Mouse (Mus musculus): ENCODE results near the gene Katnb1. TPM values are rescaled to one million over a fixed set of nuclear protein-coding genes. Genes with fewer than 3 reads are reported as not detected.

Katnb1 gene
- total RNA-seq, 1 experiment from 2014 or later = 12.6 TPM

DNA sequence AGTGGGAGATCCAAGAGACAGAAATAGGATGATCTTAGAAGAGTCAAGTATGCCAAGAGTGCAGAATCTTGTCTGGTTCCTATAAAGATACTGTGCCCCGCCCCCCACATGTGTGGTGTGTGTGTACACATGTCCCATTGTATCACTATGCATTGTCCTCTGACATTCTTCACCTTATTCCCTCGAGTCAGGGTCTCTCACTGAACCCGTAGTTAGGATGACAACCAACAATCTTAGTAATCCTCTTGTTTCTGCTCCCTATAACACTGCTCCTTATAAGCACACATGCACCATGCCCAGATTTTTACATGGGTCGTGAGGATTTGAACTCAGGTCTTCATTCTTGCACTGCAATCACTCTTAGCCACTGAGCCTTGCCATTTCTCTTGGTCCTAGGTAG lies 1.7 kb upstream of the Katnb1 start:
- no peak for ATAC-seq (replicated peaks; ENCODE audit: insufficient number of reproducible peaks, low FRiP score, low TSS enrichment, poor library complexity, severe bottlenecking)

DNA sequence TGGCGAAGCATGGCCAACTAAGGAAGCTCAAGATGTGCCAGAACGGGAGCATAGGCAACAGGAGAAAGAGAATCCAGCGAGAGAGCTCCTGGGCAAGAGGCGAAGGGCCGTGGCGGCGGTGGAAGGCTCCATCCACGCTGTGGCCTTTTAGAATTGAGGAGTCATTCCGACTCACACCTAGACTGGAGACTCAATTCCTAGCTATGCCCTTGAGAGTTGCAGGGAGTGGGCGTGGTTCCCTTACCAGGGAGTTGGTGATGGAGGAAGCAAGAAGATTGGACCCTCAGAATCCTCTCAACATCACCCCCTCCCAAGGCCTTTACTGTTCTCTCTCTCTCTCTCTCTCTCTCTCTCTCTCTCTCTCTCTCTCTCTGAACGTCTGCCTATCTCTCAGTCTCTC lies 664 bp downstream of the Katnb1 start:
- ATAC-seq (replicated peaks; ENCODE audit: insufficient number of reproducible peaks, low FRiP score, low TSS enrichment, poor library complexity, severe bottlenecking) = no peak

DNA sequence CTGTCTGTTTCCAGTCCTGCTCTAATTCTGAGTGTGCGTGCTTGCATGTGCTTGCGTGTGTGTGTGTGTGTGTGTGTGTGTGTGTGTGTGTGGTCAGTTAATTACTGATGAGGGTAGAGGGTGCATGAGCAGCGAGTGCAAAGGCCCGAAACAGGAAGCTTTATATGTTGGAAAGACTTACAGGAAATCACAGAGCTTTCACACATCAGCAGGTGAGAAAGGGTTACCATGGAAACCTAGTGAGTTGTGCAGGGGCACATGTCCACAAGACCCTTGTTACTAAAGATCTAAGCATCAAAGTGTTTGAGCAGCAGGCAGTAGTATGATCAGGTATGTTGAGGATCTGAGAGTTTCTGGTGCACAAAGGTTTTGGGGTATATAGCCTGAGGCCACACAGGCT lies 3.3 kb downstream of the Katnb1 start:
- ATAC-seq (replicated peaks; ENCODE audit: insufficient number of reproducible peaks, low FRiP score, low TSS enrichment, poor library complexity, severe bottlenecking) = no peak

- no peak for ATAC-seq (replicated peaks; ENCODE audit: insufficient number of reproducible peaks, low FRiP score, low TSS enrichment, poor library complexity, severe bottlenecking)
These were observed 3.9 kb downstream of the Katnb1 start for GRCm38 (mm10) chr8:95084744-95085431.

- ATAC-seq (replicated peaks; ENCODE audit: insufficient number of reproducible peaks, low FRiP score, low TSS enrichment, poor library complexity, severe bottlenecking) = no peak
These were observed 4.6 kb downstream of the Katnb1 start for GRCm38 (mm10) chr8:95085432-95086141.

DNA sequence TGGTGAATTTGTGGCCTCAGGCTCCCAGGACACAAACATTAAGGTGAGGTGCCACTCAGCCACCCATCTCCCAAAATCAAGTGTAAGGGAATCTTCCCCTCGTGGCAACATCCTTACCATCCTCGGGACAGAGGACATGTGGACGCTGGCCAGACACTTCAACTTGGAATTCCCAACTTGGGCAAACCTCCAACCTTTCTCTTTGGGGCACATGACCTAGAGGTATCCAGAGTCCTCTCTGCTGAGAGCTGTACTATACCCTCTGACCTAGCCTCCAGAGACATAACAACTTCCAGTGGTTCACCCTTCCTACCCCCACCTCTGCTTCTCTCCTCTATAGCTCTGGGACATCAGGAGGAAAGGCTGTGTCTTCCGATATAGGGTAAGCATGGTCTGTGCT lies 12.6 kb downstream of the Katnb1 start:
- no peak for ATAC-seq (replicated peaks; ENCODE audit: insufficient number of reproducible peaks, low FRiP score, low TSS enrichment, poor library complexity, severe bottlenecking)

DNA sequence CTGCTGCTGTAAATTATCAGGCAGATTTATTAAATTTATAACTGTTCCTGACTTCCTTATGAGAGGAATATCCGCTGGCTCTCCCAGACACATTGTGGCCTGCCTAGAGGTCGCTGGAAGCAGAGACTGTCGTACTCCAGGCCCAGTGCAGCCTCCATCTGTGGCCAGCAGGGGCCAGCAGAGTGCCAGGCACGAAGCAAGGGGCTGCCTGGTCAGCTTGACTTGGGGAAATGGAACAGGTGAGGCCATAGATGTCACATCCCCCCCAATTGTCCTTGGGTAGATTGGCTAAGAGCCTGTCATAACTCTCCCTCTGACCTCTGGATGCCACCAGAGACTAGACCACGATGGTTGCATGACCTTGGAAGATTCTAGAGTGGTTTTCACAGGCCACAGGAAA lies 18.0 kb downstream of the Katnb1 start:
- ATAC-seq (replicated peaks; ENCODE audit: insufficient number of reproducible peaks, low FRiP score, low TSS enrichment, poor library complexity, severe bottlenecking) = no peak

DNA sequence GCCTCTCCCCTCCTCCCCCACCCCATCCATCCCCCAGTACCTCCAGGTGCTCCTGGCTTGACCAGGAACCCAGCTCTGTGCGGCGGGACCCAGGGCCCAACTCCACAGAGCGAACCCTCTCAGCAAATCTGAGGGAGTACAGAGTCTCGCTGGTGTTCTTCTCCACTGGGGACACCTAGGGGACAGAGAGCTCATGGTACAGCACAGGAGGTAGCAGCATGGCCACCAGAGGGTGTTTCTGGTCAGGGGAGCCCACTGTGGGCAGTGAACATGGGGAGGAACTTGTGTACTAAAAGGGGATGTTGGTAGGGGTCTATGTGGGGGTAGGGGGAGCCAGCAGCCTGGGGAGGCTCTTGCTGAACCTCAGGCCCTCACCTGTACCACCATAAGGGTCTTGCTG lies 21.0 kb downstream of the Katnb1 start:
- no peak for ATAC-seq (replicated peaks; ENCODE audit: insufficient number of reproducible peaks, low FRiP score, low TSS enrichment, poor library complexity, severe bottlenecking)

- ATAC-seq (replicated peaks; ENCODE audit: insufficient number of reproducible peaks, low FRiP score, low TSS enrichment, poor library complexity, severe bottlenecking) = no peak
These were observed 26.3 kb downstream of the Katnb1 start for GRCm38 (mm10) chr8:95107306-95107705.

- no peak for ATAC-seq (replicated peaks; ENCODE audit: insufficient number of reproducible peaks, low FRiP score, low TSS enrichment, poor library complexity, severe bottlenecking)
These were observed 31.6 kb downstream of the Katnb1 start for GRCm38 (mm10) chr8:95112594-95112993.

- ATAC-seq (replicated peaks; ENCODE audit: insufficient number of reproducible peaks, low FRiP score, low TSS enrichment, poor library complexity, severe bottlenecking) = no peak
These were observed 32.1 kb downstream of the Katnb1 start for GRCm38 (mm10) chr8:95113108-95113507.

DNA sequence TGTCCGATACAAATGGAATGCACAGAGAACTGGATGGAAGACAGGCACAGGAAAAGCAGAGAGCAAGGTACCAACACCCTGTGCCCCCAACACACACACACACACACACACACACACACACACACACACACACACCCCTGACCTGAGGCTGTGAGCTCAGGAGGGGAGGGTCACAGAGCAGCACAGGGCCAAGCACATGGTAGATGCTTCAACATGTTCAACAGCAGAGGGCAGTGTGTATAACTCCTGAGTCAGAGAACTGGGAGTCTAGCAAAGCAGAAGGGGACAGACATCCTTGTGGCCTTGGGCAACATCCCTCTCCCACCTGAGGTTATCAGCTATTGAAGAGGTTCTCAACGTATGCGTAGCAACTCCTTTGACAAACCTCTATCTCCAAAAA lies 32.8 kb downstream of the Katnb1 start:
- ATAC-seq (replicated peaks; ENCODE audit: insufficient number of reproducible peaks, low FRiP score, low TSS enrichment, poor library complexity, severe bottlenecking) = no peak

- no peak for ATAC-seq (replicated peaks; ENCODE audit: insufficient number of reproducible peaks, low FRiP score, low TSS enrichment, poor library complexity, severe bottlenecking)
These were observed 42.5 kb downstream of the Katnb1 start for GRCm38 (mm10) chr8:95123455-95123854.

GRCm38 (mm10) chr8:95126497-95126896 lies 45.5 kb downstream of the Katnb1 start:
- no peak for ATAC-seq (replicated peaks; ENCODE audit: insufficient number of reproducible peaks, low FRiP score, low TSS enrichment, poor library complexity, severe bottlenecking)

DNA sequence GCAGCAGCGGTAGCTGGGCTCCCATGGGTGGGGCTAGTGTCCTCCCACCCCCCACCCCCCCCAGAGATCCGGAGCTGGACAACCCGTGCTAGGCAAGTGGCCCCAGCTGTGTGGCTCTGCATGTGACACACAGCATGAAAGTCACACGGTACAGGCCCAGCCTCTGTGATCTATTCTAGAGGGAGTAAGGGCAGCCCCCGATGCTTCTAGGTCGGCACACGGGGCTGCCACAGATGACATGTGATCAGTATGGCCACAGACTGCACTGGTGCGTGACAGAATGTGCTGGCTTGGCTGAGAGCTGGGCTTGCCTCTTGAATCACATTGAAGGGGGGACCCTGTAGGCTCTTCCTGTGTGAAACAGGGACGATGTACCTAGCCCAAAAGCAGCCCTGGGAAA lies 46.7 kb downstream of the Katnb1 start:
- no peak for ATAC-seq (replicated peaks; ENCODE audit: insufficient number of reproducible peaks, low FRiP score, low TSS enrichment, poor library complexity, severe bottlenecking)

- ATAC-seq (replicated peaks; ENCODE audit: insufficient number of reproducible peaks, low FRiP score, low TSS enrichment, poor library complexity, severe bottlenecking) = no peak
These were observed 47.8 kb downstream of the Katnb1 start for GRCm38 (mm10) chr8:95128750-95129260.

DNA sequence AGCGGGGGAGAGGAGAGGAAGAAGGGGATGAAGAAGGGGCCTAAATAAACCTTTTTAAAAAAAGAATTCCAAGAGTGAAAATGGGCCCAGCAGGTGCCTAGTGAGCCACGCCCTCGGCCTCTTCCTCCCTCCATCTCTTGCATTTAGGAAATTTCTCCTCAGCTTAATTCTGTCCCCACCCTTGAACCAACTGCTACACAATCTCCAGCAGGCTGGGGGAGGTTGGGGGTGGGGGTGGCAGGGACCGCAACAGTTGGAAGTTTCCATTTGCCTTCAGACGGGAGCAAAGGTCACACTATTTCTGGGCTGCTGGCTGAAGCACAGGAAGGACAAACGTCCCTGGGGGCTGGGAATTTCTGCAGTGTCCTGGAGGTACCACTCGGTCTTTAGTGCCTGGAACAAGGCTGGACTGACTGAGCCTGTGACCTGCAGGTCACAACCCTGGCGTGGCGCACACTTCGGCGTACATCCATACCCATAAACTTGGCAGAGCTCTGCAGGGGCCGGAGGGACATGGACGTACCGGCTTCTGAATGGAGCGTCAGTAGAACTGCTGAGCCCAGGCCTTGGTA lies 50.1 kb downstream of the Katnb1 start:
- no peak for ATAC-seq (replicated peaks; ENCODE audit: insufficient number of reproducible peaks, low FRiP score, low TSS enrichment, poor library complexity, severe bottlenecking)

DNA sequence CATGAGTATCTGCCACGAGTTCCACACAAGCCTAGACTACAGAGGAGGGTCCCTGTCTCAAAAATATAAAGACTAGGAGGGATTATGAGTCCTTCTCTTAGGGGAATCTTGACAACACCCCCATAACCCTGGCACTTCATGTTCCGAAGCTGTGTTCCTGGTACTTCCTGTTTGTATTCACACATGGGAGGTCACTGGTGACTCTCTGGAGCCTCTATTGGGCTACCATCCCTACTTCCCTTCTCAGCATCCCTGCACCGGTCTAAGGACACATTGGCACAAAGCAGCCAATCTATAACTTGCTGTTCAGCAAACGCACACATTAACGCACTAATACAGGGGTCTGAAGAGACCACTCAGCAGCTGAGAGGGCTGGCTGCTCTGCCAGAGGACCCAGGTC lies 51.0 kb downstream of the Katnb1 start:
- no peak for ATAC-seq (replicated peaks; ENCODE audit: insufficient number of reproducible peaks, low FRiP score, low TSS enrichment, poor library complexity, severe bottlenecking)

DNA sequence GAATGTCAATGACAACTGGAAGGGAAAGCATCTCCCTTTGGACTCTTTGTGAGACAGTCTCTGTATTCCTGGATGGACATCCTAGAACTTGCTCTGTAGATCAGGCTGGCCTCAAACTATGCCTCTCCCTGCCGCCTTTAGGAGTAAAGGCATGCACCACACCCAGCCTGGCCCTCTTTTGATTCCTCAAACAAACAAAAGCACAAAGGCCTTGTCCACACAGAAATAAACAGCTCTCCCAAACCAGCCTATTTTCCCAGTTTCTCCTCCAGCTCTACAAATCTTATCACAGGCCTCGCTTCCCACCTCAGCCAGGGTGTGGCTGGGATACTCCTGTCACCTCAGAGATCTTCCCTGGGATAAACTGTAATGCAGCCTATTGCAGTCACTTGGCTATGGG lies 53.2 kb downstream of the Katnb1 start:
- no peak for ATAC-seq (replicated peaks; ENCODE audit: insufficient number of reproducible peaks, low FRiP score, low TSS enrichment, poor library complexity, severe bottlenecking)

DNA sequence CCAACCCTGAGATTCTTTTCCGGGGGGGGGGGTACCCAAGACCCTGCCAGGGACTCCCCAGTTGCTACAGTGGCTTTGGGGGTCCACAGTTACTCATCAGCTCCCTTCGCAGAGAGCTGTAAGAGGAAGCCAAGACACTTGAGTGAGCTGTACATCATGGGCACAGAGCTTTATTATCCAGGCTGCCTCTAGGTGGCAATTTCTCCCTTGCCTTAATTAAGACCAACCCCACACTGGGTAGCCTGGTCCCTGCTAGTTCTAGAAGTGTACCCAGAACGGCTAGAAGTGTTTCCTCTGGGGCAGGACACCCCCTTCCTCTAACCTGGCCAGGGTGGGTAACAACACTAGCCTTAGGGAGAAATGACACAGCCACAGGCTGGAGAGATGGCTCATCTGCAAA lies 54.3 kb downstream of the Katnb1 start:
- no peak for ATAC-seq (replicated peaks; ENCODE audit: insufficient number of reproducible peaks, low FRiP score, low TSS enrichment, poor library complexity, severe bottlenecking)

Data from monocyte, adult 5-6 weeks (primary cell).